In genomic region chr11:116714052-116714451, GRCm38 (mm10) we compare ENCODE assay signal across 22 mouse cellular contexts. TPM values are rescaled to one million over a fixed set of nuclear protein-coding genes. Genes with fewer than 3 reads are reported as not detected.
A peak's percentile ranks its signal among the peaks of the same experiment; 100 is the strongest.
DNase-seq lines count a peak whose midpoint lies in the region; ATAC-seq and TF ChIP-seq lines count a peak whose summit lies in the region.
"Had no signal": no experiment of that assay in that cellular context is flagged by ENCODE, and none has a peak within 500 bp of the region (broad histone marks: within the 10 kb centered on the region; RNA-seq: fewer than 3 reads in every experiment).

No protein-coding gene starts in this region.

- no peaks in the 10 kb centered on the region for H3K9me3 ChIP-seq in kidney, postnatal 0 days (replicated peaks; ENCODE audit: low read length)
- H3K9me3 ChIP-seq in lung, postnatal 0 days (ENCODE audit: low read length): no peaks in the 10 kb centered on the region

- peak overlapping the region; percentile 27; the same call in 1 of the 2 replicates for H3K4me2 ChIP-seq in kidney, postnatal 0 days (ENCODE audit: low read length)
- H3K4me2 ChIP-seq in lung, postnatal 0 days (replicated peaks; ENCODE audit: low read depth, low read length): no peak overlapping the region
- H3K4me2 ChIP-seq: forebrain, embryonic 13.5 days; heart, embryonic 13.5 days; hindbrain, embryonic 12.5 days had no signal

- H3K27ac ChIP-seq in kidney, adult 2 months (ENCODE audit: insufficient read depth, low read depth, low read length): peak overlapping the region; percentile 74
- peak overlapping the region; percentile 71 for H3K27ac ChIP-seq in kidney, postnatal 0 days
- H3K27ac ChIP-seq in lung, postnatal 0 days (ENCODE audit: low read length): peak overlapping the region; percentile 47
- H3K27ac ChIP-seq: embryonic facial prominence, embryonic 10.5 days; forebrain, embryonic 13.5 days; heart, adult 2 months; heart, embryonic 13.5 days; hindbrain, embryonic 12.5 days had no signal

- no peak for TF ChIP-seq EP300 in lung, postnatal 0 days (IDR thresholded peaks at IDR 0.05)

- peaks cover 3% of the 10 kb centered on the region; the same call in 1 of the 2 replicates for H3K4me1 ChIP-seq in kidney, adult 2 months (ENCODE audit: control insufficient read depth, insufficient read depth, low read length)
- no peaks in the 10 kb centered on the region for H3K4me1 ChIP-seq in kidney, postnatal 0 days (replicated peaks; ENCODE audit: insufficient read depth, low read length)
- H3K4me1 ChIP-seq in lung, postnatal 0 days (ENCODE audit: insufficient read depth, low read depth, low read length): no peaks in the 10 kb centered on the region
- H3K4me1 ChIP-seq: embryonic facial prominence, embryonic 10.5 days; heart, embryonic 13.5 days; hindbrain, embryonic 12.5 days had no signal

- WGBS in kidney, adult 2 months: 60% methylated on average over 12 of the region's 12 CpGs
- 68% methylated on average over 12 of the region's 12 CpGs for WGBS in kidney, postnatal 0 days
- WGBS in lung, postnatal 0 days: 58% methylated on average over 12 of the region's 12 CpGs

- ATAC-seq in kidney, postnatal 0 days (replicated peaks; ENCODE audit: low FRiP score, low read depth): no peak
- no peak for ATAC-seq in lung, postnatal 0 days
- ATAC-seq: activated CD4-positive, CD25-positive, alpha-beta regulatory T cell, adult 4 months; forebrain, embryonic 13.5 days; forebrain, postnatal 0 days; Patski had no signal

- no peak for TF ChIP-seq CTCF in kidney, adult 2 months (conservative IDR thresholded peaks at IDR 0.05; ENCODE audit: insufficient read depth, insufficient read length, low read depth, low read length)
- TF ChIP-seq CTCF in kidney, postnatal 0 days (IDR thresholded peaks at IDR 0.05; ENCODE audit: low read depth): no peak
- no peak for TF ChIP-seq CTCF in lung, postnatal 0 days (IDR thresholded peaks at IDR 0.05)

- no peak overlapping the region for H3K4me3 ChIP-seq in kidney, adult 2 months (ENCODE audit: insufficient read depth, low read depth, low read length)
- no peak overlapping the region for H3K4me3 ChIP-seq in kidney, postnatal 0 days (replicated peaks; ENCODE audit: low read depth, low read length)
- no peak overlapping the region for H3K4me3 ChIP-seq in lung, postnatal 0 days (ENCODE audit: low read depth, low read length)
- H3K4me3 ChIP-seq: embryonic facial prominence, embryonic 10.5 days; forebrain, embryonic 13.5 days; heart, adult 2 months; heart, embryonic 13.5 days; hindbrain, embryonic 12.5 days had no signal

- no peaks in the 10 kb centered on the region for H3K27me3 ChIP-seq in kidney, adult 2 months (replicated peaks; ENCODE audit: control insufficient read depth, insufficient read depth, low read length)
- no peaks in the 10 kb centered on the region for H3K27me3 ChIP-seq in kidney, postnatal 0 days (ENCODE audit: insufficient read depth, low read length)
- no peaks in the 10 kb centered on the region for H3K27me3 ChIP-seq in lung, postnatal 0 days (replicated peaks; ENCODE audit: insufficient read depth, low read length)
- H3K27me3 ChIP-seq: CH12.LX; forebrain, embryonic 13.5 days; heart, embryonic 13.5 days; hindbrain, embryonic 12.5 days; Patski had no signal

- DNase-seq in kidney, adult 2 months: peak; percentile 43
- DNase-seq in kidney, postnatal 4 days: no peak
- no peak for DNase-seq in kidney, postnatal 0 days (ENCODE audit: low spot score)
- no peak for DNase-seq in kidney, postnatal 36 days
- DNase-seq in lung, postnatal 0 days (ENCODE audit: low spot score): peak; percentile 32
- DNase-seq in lung, postnatal 36 days: no peak
- no peak for DNase-seq in cerebellum, adult 8-10 months
- DNase-seq: adrenal gland, postnatal 14 days; cerebellum, adult 11-12 months; cerebellum, adult 9-11 months; cerebellum, postnatal 36 days; forebrain, postnatal 0 days; gastrocnemius, postnatal 14 days; heart, adult 2 months; heart, postnatal 36 days had no signal

- TF ChIP-seq POLR2A in kidney, adult 2 months (IDR thresholded peaks at IDR 0.05; ENCODE audit: low read depth, low read length): no peak

- H3K9ac ChIP-seq in kidney, postnatal 0 days (ENCODE audit: low read depth, low read length): no peak overlapping the region
- no peak overlapping the region for H3K9ac ChIP-seq in lung, postnatal 0 days (replicated peaks; ENCODE audit: low read depth)
- H3K9ac ChIP-seq: forebrain, embryonic 13.5 days; forebrain, postnatal 0 days; heart, embryonic 13.5 days; hindbrain, embryonic 12.5 days had no signal

- no peaks in the 10 kb centered on the region for H3K36me3 ChIP-seq in kidney, adult 2 months (ENCODE audit: control insufficient read depth, insufficient read depth, low read length)
- no peaks in the 10 kb centered on the region for H3K36me3 ChIP-seq in kidney, postnatal 0 days (ENCODE audit: insufficient read depth, low read length)
- H3K36me3 ChIP-seq in lung, postnatal 0 days (ENCODE audit: insufficient read depth, low read length): no peaks in the 10 kb centered on the region
- H3K36me3 ChIP-seq: embryonic facial prominence, embryonic 10.5 days; heart, embryonic 13.5 days; hindbrain, embryonic 12.5 days had no signal

RNA-seq across cellular contexts. Expression of gene Cygb, which starts 59.9 kb away (rescaled TPM):
- polyA plus RNA-seq in kidney, adult 2 months (2012; rRNA removed): 16.2 and 21.0 TPM in 2 replicates
- polyA plus RNA-seq in kidney, postnatal 0 days (2015; fragmentation: Nextera tagmentation; extraction: Ambion mirVana): 35.2 and 37.5 TPM in 2 replicates
- polyA plus RNA-seq in lung, postnatal 0 days (2015; fragmentation: Nextera tagmentation; extraction: Ambion mirVana): 27.3 and 32.0 TPM in 2 replicates
- polyA plus RNA-seq: activated CD4-positive, CD25-positive, alpha-beta regulatory T cell, adult 4 months had no signal

Comparison
In these comparisons a context has a peak if more than half of its experiments do, and no peak if none do; other contexts are left out.
1. DNase-seq: peak in kidney, adult 2 months (single experiment) and lung, postnatal 0 days (single experiment); none in kidney, postnatal 4 days (0 of 2), kidney, postnatal 0 days (single experiment), kidney, postnatal 36 days (0 of 2), lung, postnatal 36 days (single experiment) and cerebellum, adult 8-10 months (single experiment).
2. Peak in every context shown above with its lines, with median percentiles within 50 percentile points of each other: H3K27ac ChIP-seq.